Comparison of ENCODE assay signal across 14 mouse cellular contexts in the genomic region with DNA sequence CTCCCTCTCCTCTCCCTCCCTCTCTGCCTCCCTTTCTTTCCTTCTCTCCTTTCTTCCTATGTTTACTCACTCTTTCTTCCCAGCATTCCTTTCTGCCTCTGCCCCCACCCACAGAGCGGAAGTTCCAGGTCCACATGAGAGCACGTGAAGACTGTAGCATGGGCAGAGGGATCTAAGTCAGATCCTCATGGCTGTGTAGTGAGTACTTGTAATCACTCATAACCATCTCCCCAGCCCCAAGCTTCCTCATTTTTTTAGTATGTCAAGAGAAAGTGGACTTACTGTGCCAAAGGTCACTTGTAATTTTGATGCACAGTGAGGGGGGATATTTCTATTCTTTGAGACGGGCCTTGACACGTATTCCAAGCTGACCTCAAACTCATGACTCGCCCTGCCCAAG.
"Had no signal": no experiment of that assay in that cellular context is flagged by ENCODE, and none has a peak within 500 bp of the region (broad histone marks: within the 10 kb centered on the region; RNA-seq: fewer than 3 reads in every experiment).

No protein-coding gene starts in this region.

- DNase-seq: kidney, adult 18-20 months; kidney, adult 9 months; kidney, postnatal 14 days; kidney, postnatal 4 days; layer of hippocampus, adult 9-11 months; liver; lung, adult 18-20 months; lung, postnatal 14 days; midbrain, embryonic 14.5 days; right cerebral cortex, adult 18-20 months; right cerebral cortex, postnatal 14 days; right cerebral cortex, postnatal 4 days; thymus, postnatal 25 days had no signal

- ATAC-seq: liver, embryonic 12.5 days had no signal
